Mouse (Mus musculus): ENCODE data around the gene Cst13.
"Not testable (repeated sequence)": the region's sequence is repeated elsewhere in the genome, so short reads cannot be mapped to it uniquely, and the experiment has no call there.

The Cst13 gene

GRCm38 (mm10) chr2:148819909-148820308 lies at the start of gene Cst13:
Cst13 (plus strand) TSS chr2:148820081.
- no peak for DNase-seq (ENCODE audit: low spot score in 2 of 2)

- DNase-seq (ENCODE audit: low spot score in 2 of 2): not testable (repeated sequence)
Measured at GRCm38 (mm10) chr2:148771397-148771796, 48.5 kb upstream of the Cst13 start, which contains the start of gene Cst11. Cst11 (minus strand) TSS chr2:148771497.

GRCm38 (mm10) chr2:148781709-148782108 lies 38.2 kb upstream of the Cst13 start, which contains the start of gene 8030411F24Rik:
8030411F24Rik (plus strand) TSS chr2:148782009.
- DNase-seq (ENCODE audit: low spot score in 2 of 2): no peak

- DNase-seq (ENCODE audit: low spot score in 2 of 2): no peak
Measured at GRCm38 (mm10) chr2:148789142-148789541, 30.7 kb upstream of the Cst13 start, which contains the start of gene Cst12. Cst12 (plus strand) TSS chr2:148789361.

GRCm38 (mm10) chr2:148798485-148798884 lies 21.4 kb upstream of the Cst13 start, which contains the start of gene Cst8:
Cst8 (plus strand) TSS chr2:148798785.
- no peak for DNase-seq (ENCODE audit: low spot score in 2 of 2)

DNA sequence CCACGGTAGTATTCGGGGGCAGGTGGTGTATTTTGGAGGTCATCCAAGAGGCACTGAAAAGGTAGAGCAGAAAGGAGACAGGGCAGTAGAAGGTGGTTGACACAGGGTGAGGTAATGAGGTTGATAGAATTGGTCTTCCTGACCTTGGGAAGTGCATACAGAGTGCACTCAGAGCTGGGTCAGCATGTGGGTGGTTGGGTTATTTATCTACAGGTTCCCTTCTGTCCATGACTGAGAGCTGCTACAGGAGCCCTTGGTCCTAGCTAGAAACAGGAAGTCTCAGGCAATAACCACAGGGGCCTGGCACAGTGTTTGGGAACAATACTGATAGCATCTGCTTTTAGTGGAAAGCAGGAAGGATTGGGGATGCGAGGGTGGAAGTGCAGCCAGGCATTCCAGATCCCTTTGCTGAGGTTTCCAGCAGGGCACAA lies 18.4 kb upstream of the Cst13 start:
- DNase-seq (ENCODE audit: low spot score in 2 of 2): no peak

- DNase-seq (ENCODE audit: low spot score in 2 of 2): no peak
Measured at GRCm38 (mm10) chr2:148806696-148807095, 13.2 kb upstream of the Cst13 start.

DNA sequence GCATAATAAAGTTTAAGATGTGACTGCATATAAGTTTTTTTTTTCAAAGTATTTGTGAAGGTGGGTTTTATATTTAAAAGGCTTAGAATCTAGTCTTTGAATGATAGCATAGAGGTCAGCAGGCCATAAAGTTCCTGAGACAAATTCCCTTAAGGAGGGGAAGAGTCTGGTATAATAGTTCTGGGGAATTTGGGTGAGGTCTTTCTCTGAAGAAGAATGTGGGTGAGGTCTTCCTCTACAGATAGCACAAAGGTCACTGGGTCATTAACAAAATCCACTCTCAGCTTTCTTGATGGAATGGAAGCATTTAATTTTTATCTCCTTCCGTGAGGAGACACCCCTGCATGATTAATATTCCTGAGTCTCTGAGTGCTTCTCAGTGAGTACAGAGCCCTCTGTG lies 6.1 kb downstream of the Cst13 start:
- DNase-seq (ENCODE audit: low spot score in 2 of 2): no peak

GRCm38 (mm10) chr2:148834912-148835311 lies 15.0 kb downstream of the Cst13 start, which contains the start of gene Cst9:
Cst9 (plus strand) TSS chr2:148835147.
- no peak for DNase-seq (ENCODE audit: low spot score in 2 of 2)

DNA sequence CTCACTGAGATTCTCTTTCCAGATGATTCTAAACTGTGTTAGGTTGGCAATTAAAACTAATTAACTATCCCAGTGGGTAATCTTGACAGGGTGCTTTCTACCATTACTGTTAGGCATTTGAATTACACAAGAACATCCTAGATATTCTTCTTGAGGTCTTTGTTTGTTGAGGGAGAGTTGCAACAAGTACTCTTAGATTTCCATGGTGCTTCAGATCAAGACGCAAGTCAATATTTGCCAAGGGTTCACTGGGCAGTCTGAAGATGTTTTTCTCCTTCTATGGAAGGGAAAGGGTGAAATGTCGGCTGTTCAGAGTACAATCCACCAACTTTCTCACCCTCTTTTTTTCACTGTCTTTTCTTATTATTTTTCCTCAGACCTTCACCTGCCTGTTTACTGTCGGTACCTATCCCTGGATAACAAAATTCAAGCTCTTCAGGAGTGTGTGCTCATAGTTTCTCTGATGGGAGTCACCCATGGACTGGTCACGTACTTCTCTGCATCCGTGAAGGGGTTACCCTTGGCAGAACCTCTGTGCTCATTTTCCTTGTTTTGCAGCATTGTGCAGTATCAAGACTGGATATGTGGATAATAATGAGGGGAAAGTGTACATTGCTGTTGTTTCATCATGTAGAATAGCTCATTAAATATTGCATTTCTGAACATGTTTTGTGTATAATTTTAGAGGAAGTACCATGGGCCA lies 18.3 kb downstream of the Cst13 start:
- DNase-seq (ENCODE audit: low spot score in 2 of 2): no peak

- no peak for DNase-seq (ENCODE audit: low spot score in 2 of 2)
Measured at GRCm38 (mm10) chr2:148839224-148839623, 19.3 kb downstream of the Cst13 start.

- DNase-seq (ENCODE audit: low spot score in 2 of 2): peak; percentile 46 to 77
Measured at GRCm38 (mm10) chr2:148851116-148851906, 31.4 kb downstream of the Cst13 start.

DNA sequence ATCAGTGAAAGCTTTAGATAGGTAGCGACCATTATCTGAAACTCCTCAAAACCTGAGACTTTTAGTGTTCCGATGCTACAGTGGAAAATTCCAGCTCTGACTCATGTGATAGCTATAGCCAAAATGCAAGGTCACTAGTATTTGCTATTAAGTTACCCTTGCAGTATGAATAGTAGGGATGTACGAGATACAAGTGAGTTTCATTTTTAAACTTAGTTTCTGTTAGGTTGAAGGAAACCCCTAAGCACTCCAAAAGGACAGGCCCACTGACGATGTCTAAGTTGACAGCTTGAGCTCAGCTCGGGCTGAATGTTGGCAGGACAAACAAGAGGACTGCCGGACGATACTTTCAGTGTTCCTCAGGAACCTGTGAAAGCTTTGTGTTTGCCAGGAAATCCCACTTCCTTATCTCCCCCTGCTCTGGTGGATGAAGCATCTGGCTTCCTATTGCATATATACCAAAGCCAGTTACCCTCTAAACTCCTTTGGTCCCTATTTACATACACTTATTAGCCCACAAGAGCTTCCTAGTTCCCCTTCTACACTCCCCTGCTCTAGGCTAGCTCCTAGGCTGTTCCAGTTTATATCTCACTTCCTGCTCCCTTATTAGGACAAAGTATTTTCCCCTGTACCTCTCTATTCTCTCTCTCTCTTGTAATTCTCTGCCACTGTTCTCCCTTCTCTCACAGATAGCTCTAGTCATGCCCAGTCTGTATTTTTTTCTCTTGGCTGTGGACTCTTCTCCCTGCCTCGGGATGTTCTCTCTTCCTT lies 36.9 kb downstream of the Cst13 start:
- no peak for DNase-seq (ENCODE audit: low spot score in 2 of 2)

DNA sequence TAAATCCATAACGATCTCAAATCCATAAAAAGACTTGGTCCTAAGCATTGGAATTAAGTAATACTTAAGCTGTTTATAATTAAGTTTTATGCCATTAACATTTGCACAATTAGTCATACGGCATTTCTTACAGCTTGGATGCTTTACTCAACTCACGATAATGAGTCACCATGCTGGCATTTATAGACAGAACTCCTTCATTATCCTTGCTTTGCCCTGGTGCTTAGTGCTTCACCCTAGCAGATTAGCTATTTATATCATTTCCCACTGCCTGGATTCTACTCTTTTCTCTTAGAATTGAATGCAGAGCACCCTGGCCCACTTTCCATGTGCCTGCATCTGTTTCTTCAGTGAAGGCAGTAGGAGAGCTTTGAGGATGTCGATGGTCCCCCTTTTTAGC lies 37.6 kb downstream of the Cst13 start:
- no peak for DNase-seq (ENCODE audit: low spot score in 2 of 2)

DNA sequence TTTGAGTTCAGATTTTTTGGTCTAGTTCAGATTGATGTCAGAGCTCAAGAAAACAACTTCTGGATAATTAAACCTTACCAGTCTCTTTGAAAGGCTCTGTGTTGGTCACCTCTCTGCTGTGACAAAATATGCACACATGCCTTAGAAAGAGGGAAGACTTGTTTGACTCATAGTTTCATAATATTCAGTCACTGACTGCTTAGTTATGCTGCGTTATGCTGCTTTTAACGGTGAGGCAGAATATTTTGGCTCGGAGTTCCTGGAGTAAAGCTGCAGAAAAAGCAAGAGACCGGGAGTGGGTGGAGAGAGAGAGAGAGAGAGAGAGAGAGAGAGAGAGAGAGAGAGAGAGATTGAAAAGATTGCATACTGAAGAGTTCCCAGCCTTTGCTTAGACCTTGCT lies 41.1 kb downstream of the Cst13 start:
- DNase-seq (ENCODE audit: low spot score in 2 of 2): no peak

DNA sequence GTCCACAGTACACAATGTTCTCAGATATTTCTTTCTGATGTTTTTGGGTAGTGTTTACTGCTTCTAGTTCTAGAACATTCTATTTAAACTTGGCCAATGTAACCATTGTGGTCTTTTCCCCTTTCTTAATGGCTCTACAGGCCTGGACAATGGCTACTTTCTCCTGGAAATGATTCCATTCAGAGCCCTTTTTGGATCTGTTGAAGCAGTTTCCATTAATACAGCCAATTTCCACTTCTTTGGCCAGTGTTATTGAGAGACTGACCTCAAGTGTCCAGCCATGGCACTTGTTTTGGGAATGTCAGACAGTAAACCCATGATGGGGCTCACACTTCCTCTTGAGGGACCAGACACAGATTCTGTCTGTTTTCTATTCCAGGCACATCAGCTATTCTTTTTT lies 41.8 kb downstream of the Cst13 start:
- DNase-seq (ENCODE audit: low spot score in 2 of 2): no peak

- no peak for DNase-seq (ENCODE audit: low spot score in 2 of 2)
Measured at GRCm38 (mm10) chr2:148864966-148865365, 45.1 kb downstream of the Cst13 start, which contains the start of gene 9230104L09Rik. 9230104L09Rik (minus strand) TSS chr2:148865038.

DNA sequence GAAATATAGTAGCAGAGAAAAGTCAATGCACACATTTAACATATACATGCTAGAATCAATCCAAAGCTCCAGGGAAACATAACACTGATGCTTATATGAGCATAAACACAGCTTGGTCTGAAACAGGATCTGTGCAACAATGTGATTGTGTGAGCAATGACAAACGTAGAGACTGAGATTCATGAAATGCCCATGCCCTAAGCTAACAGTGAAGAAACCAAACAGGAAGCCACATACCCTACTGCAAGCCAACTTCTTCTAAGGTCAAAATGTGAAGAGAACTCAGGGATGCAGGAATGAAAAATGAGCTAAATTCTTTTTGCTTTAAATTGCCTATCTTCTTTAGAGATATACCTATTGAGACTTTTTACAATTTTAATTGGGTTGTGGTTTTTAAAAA lies 49.1 kb downstream of the Cst13 start:
- DNase-seq (ENCODE audit: low spot score in 2 of 2): no peak

GRCm38 (mm10) chr2:148870526-148870925 lies 50.6 kb downstream of the Cst13 start:
- no peak for DNase-seq (ENCODE audit: low spot score in 2 of 2)

DNA sequence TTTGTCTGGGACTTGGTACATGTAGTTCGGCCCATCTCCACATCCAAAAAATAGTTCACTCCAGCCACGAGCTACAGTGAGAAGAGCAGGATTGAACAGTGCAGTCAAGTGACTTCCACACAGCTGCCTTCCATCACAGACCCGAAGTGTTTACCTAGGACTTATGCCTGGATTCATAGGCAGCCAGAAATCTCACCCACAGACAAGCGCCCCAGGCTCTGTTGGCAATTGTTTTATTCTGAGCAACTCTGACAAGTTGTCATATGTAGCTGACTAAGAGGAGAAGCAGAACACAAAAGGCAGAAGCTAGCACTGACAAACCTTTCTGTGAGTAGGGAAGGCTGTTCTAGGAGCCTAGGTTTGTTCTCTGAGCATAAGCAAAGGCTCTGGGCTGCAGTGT lies 53.0 kb downstream of the Cst13 start:
- no peak for DNase-seq (ENCODE audit: low spot score in 2 of 2)

DNA sequence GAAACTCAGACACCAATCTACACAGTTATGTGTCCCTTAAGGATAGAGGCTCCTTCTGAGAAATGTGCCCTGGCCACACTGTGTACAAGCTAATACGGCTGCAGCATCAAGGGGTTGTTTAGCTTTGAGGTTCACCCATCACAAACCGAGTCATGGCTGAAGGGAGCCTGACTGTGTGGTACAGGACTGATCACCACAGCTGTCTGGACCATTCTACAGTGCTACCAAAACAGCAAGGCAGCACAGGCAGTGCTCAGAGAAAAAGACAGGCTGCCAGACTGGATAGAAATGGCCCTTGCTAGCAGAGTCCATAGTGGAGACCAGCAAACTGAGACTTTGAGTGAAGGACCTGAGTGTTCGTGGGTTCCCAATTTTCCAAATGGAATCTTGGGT lies 54.3 kb downstream of the Cst13 start:
- DNase-seq (ENCODE audit: low spot score in 2 of 2): no peak
